Mouse (Mus musculus): Measurements from ENCODE around the gene Galntl6. TPM values are rescaled to one million over a fixed set of nuclear protein-coding genes. Genes with fewer than 3 reads are reported as not detected.

The Galntl6 gene
- polyA plus RNA-seq, 1 experiment from 2014 or later = 0.03 TPM

DNA sequence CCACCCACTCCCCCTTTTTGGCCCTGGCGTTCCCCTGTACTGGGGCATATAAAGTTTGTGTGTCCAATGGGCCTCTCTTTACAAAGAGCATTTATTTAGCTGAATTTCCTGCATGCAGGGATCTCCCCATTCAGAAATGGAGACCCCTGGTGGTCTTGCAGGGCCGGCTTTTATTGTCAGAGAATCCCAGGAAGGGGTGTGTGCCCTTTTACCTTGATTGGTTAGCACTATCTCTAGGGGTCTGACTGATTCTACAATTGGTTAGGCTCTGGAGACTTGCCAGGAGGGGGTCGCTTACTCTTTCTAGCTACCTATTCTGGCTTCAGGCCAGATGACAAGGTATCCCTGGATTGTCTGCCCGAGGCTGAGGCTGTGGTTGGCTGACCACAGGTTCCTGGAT, 1119.0 kb downstream of the Galntl6 start:
- H3K27me3 ChIP-seq = no peaks in the 10 kb centered on the region
- no peak for ATAC-seq (ENCODE audit: low read depth)
- no peak overlapping the region for H3K4me2 ChIP-seq
- WGBS (ENCODE audit: insufficient replicate concordance) = 44% methylated on average over 4 of the region's 4 CpGs
- no peak for DNase-seq
- H3K9ac ChIP-seq = no peak overlapping the region
- H3K27ac ChIP-seq = no peak overlapping the region
- no peaks in the 10 kb centered on the region for H3K4me1 ChIP-seq (replicated peaks)
- no peaks in the 10 kb centered on the region for H3K9me3 ChIP-seq (replicated peaks)
- no peak overlapping the region for H3K4me3 ChIP-seq (replicated peaks)
- no peaks in the 10 kb centered on the region for H3K36me3 ChIP-seq

GRCm38 (mm10) chr8:57792246-57792645, 1120.2 kb downstream of the Galntl6 start:
- ATAC-seq (ENCODE audit: low read depth) (no peak), DNase-seq (no peak)
- H3K9ac ChIP-seq = no peak overlapping the region
- H3K4me1 ChIP-seq (replicated peaks) = no peaks in the 10 kb centered on the region
- no peak overlapping the region for H3K4me3 ChIP-seq (replicated peaks)
- H3K27me3 ChIP-seq = no peaks in the 10 kb centered on the region
- H3K27ac ChIP-seq = no peak overlapping the region
- WGBS (ENCODE audit: insufficient replicate concordance) = 73% methylated on average over 7 of the region's 7 CpGs
- H3K36me3 ChIP-seq = no peaks in the 10 kb centered on the region
- no peak overlapping the region for H3K4me2 ChIP-seq
- no peaks in the 10 kb centered on the region for H3K9me3 ChIP-seq (replicated peaks)

DNA sequence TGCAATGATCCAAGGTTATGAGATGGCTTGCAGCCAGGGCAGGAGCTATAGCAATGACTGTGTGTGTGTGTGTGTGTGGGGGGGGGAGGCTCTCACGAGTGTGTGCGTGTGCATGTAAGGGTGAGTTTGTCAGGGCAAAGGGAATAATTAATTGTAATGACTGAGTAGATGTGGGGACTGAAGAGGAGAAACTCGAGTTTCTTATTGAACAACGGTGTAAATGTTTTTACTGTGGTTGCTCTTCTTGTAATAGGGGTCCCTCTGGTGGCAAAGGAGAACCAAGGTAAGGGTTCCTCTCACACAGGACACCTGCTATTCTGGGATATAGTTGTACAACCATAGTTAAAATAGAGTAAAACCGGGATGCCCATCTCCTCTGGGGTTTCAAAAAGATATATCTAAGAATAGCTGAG, 1121.1 kb downstream of the Galntl6 start:
- H3K9me3 ChIP-seq (replicated peaks) = no peaks in the 10 kb centered on the region
- H3K27me3 ChIP-seq = no peaks in the 10 kb centered on the region
- H3K27ac ChIP-seq = no peak overlapping the region
- DNase-seq (no peak), ATAC-seq (ENCODE audit: low read depth) (no peak)
- no peaks in the 10 kb centered on the region for H3K36me3 ChIP-seq
- no peak overlapping the region for H3K4me3 ChIP-seq (replicated peaks)
- 24% methylated on average over 5 of the region's 5 CpGs for WGBS (ENCODE audit: insufficient replicate concordance)
- no peak overlapping the region for H3K9ac ChIP-seq
- H3K4me2 ChIP-seq = no peak overlapping the region
- H3K4me1 ChIP-seq (replicated peaks) = no peaks in the 10 kb centered on the region

- 60% methylated on average over 7 of the region's 7 CpGs for WGBS (ENCODE audit: insufficient replicate concordance)
Measured at GRCm38 (mm10) chr8:57779551-57779950, 1132.9 kb downstream of the Galntl6 start.

DNA sequence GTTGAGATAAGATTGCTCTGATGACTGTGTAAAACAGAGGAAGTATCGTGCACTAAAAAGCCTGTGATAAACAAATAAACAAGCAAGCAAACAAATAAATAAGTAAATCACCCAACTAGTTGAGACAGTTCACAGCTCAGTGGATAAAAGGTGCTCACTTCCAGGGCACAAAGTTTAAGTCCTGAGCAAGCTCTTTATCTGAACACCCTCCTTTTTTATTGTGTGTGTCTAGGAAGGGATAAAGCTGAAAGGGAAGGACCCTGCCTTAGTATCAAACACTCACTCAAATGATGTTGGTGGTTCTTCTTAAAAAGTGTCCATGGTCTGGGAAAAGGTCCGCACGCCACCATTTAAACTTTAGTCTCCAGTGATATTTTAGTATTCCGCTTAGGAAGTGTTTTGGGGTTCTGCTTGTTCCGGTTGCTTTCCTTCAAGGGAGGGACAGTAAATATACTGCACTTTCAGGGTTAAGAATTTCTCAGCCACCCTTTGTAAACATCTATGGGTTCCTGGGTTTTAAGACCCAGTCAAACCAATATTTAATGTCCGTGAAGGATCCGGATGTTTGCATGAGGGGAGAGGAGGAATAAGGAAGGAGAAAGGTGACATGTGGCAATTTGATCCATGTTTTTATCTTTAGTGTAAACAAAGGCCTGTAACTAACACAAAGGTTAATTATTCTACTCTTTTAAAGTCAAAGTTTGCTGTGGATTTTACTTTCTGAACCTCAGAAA, 1134.3 kb downstream of the Galntl6 start:
- no peak overlapping the region for H3K4me2 ChIP-seq
- H3K4me1 ChIP-seq (replicated peaks) = no peaks in the 10 kb centered on the region
- H3K27ac ChIP-seq = no peak overlapping the region
- DNase-seq (no peak), ATAC-seq (ENCODE audit: low read depth) (no peak)
- H3K27me3 ChIP-seq = no peaks in the 10 kb centered on the region
- no peaks in the 10 kb centered on the region for H3K9me3 ChIP-seq (replicated peaks)
- 62% methylated on average over 7 of the region's 7 CpGs for WGBS (ENCODE audit: insufficient replicate concordance)
- no peaks in the 10 kb centered on the region for H3K36me3 ChIP-seq
- no peak overlapping the region for H3K9ac ChIP-seq
- H3K4me3 ChIP-seq (replicated peaks) = no peak overlapping the region

More at GRCm38 (mm10) chr8:57779551-57779950, 1132.9 kb downstream of the Galntl6 start:
- Histone ChIP-seq H3K9me3 (replicated peaks) (no peaks in the 10 kb centered on the region), H3K36me3 (no peaks in the 10 kb centered on the region), H3K27me3 (no peaks in the 10 kb centered on the region), H3K4me1 (replicated peaks) (no peaks in the 10 kb centered on the region), H3K4me3 (replicated peaks) (no peak overlapping the region), H3K4me2 (no peak overlapping the region), H3K9ac (no peak overlapping the region), H3K27ac (no peak overlapping the region)
- DNase-seq = no peak
- no peak for ATAC-seq (ENCODE audit: low read depth)

DNA sequence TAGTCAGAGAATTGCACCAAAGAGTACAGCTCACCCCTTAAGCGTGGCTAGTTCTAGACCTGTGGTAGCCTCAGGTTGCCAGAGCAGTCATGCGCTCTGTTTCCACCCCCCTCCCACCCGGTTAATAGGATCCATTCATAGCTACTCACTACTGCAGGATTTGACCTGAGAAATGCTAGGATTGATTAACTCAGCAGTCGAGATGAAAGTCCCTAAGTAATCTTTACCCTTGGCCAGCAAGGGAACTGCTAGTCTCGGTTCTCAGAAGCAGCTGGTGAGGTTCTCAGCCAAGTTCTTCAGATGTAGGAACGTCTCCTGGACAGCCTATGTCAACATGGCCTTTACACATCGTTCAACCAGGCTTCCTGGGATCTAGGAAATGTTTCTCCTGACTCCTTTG, 1135.7 kb downstream of the Galntl6 start:
- no peak overlapping the region for H3K9ac ChIP-seq
- H3K36me3 ChIP-seq = no peaks in the 10 kb centered on the region
- H3K27me3 ChIP-seq = no peaks in the 10 kb centered on the region
- no peak overlapping the region for H3K4me3 ChIP-seq (replicated peaks)
- no peak overlapping the region for H3K4me2 ChIP-seq
- no peaks in the 10 kb centered on the region for H3K4me1 ChIP-seq (replicated peaks)
- no peak overlapping the region for H3K27ac ChIP-seq
- DNase-seq = no peak
- 52% methylated on average over 7 of the region's 7 CpGs for WGBS (ENCODE audit: insufficient replicate concordance)
- ATAC-seq (ENCODE audit: low read depth) = no peak
- H3K9me3 ChIP-seq (replicated peaks) = no peaks in the 10 kb centered on the region

DNA sequence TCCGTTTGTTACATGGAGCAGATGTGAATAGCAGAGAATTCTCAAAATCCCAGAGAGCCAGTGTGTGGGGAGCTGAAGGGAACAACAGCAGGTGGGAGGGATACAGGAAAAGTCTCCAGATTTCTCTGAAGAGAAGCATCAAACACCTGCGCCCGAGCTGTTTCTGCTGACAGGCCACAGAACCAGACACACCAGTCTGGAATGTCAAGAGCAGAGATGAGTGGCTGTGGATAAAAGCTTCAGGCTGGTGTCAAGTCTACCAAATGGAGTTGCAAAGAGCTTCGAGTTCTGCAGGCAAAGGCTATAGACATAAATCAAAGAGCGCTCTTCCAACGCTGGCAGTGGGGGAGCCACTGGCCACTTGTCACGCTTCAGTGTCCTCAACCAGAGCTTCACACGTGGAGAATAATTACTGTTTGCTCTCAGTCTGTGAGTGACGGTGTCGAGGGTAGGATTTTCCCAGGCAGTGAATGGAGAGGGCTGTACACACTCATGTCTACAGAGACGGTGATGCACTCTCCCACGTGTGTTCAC, 1139.6 kb downstream of the Galntl6 start:
- H3K9me3 ChIP-seq (replicated peaks) = no peaks in the 10 kb centered on the region
- H3K4me1 ChIP-seq (replicated peaks) = no peaks in the 10 kb centered on the region
- no peak overlapping the region for H3K4me2 ChIP-seq
- WGBS (ENCODE audit: insufficient replicate concordance) = 51% methylated on average over 12 of the region's 12 CpGs
- H3K36me3 ChIP-seq = no peaks in the 10 kb centered on the region
- DNase-seq (no peak), ATAC-seq (ENCODE audit: low read depth) (no peak)
- no peak overlapping the region for H3K9ac ChIP-seq
- H3K4me3 ChIP-seq (replicated peaks) = no peak overlapping the region
- no peaks in the 10 kb centered on the region for H3K27me3 ChIP-seq
- no peak overlapping the region for H3K27ac ChIP-seq

DNA sequence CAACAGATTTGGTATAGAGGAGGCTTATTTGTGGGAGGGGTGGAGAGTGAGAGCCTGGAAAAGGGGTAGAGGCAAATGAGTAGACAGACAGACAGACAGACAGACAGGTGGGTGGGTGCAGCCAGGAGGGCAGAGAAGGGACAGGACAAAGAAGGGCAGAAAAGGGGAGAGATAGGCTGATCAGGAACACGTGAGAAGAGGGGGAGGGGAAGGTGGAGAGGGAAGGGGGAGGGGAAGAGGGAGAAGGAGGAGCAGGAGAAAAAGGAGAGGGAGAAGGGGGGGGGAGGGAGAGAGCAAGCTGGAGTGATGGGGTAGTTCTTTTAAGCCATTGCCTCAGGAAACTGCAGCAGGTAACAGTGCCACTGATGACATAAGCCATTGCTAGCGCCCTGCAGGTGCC, 1144.9 kb downstream of the Galntl6 start:
- H3K4me1 ChIP-seq (replicated peaks) = no peaks in the 10 kb centered on the region
- WGBS (ENCODE audit: insufficient replicate concordance) = 20% methylated on average over 2 of the region's 2 CpGs
- H3K9me3 ChIP-seq (replicated peaks) = no peaks in the 10 kb centered on the region
- H3K27ac ChIP-seq = no peak overlapping the region
- no peaks in the 10 kb centered on the region for H3K27me3 ChIP-seq
- H3K9ac ChIP-seq = no peak overlapping the region
- DNase-seq (no peak), ATAC-seq (ENCODE audit: low read depth) (no peak)
- H3K4me3 ChIP-seq (replicated peaks) = no peak overlapping the region
- no peaks in the 10 kb centered on the region for H3K36me3 ChIP-seq
- no peak overlapping the region for H3K4me2 ChIP-seq

DNA sequence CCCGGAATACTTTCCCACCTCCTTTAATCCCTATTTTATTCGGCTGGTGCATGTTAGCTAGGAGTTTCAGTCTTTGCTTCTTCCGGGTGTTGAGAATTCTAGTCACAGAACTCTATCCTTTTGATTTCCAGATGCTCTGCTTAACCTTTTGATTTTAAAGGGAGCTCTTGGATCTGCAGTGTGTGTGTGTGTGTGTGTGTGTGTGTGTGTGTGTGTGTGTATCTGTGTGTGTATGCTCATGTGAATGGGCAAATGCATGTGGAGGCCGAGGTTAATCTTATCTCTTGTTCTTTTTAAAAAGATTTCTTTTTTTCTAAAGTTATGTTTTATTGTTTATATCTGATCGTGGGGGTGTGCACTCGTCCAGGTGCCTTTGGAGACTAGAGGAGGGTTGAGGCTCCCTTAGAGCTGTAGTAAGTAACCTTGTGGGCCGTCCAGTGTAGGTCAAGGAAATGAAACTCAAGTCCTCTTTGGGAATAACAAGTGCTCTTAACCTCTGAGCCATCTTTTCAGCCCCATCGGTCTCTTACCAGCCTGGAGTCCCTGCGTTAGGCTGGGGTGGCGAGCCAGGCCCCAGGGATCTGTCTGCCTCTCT, 1145.9 kb downstream of the Galntl6 start:
- no peak overlapping the region for H3K4me3 ChIP-seq (replicated peaks)
- H3K4me1 ChIP-seq (replicated peaks) = no peaks in the 10 kb centered on the region
- H3K27ac ChIP-seq = no peak overlapping the region
- H3K9ac ChIP-seq = no peak overlapping the region
- no peak overlapping the region for H3K4me2 ChIP-seq
- no peak for DNase-seq
- no peak for ATAC-seq (ENCODE audit: low read depth)
- no peaks in the 10 kb centered on the region for H3K36me3 ChIP-seq
- H3K27me3 ChIP-seq = no peaks in the 10 kb centered on the region
- H3K9me3 ChIP-seq (replicated peaks) = no peaks in the 10 kb centered on the region
- 49% methylated on average over 10 of the region's 10 CpGs for whole genome bisulfite sequencing (ENCODE audit: insufficient replicate concordance)

GRCm38 (mm10) chr8:57765726-57766351, 1146.6 kb downstream of the Galntl6 start:
- DNase-seq = no peak
- no peaks in the 10 kb centered on the region for H3K9me3 ChIP-seq (replicated peaks)
- no peaks in the 10 kb centered on the region for H3K27me3 ChIP-seq
- no peak overlapping the region for H3K9ac ChIP-seq
- 14% methylated on average over 13 of the region's 13 CpGs for WGBS (ENCODE audit: insufficient replicate concordance)
- no peak overlapping the region for H3K4me3 ChIP-seq (replicated peaks)
- no peak for ATAC-seq (ENCODE audit: low read depth)
- H3K36me3 ChIP-seq = no peaks in the 10 kb centered on the region
- no peak overlapping the region for H3K4me2 ChIP-seq
- H3K4me1 ChIP-seq (replicated peaks) = no peaks in the 10 kb centered on the region
- no peak overlapping the region for H3K27ac ChIP-seq

DNA sequence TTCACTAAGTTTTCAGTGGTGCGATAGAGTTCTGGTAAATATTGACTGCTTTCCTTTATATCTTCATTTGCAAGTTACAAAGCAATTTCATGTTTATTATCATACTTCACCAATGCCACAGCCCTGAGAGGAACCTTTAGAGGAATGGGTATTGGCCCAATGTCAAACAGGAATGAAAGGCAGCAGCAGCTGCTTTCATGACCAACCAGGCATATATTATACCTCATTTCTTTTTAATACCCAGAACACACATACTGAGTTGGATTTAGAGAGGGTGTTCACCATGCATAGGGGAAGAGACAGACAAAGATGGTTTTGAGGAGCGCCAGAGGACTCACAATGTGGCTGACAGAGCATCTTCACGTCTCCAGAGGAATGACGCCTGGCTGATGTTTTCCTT, 1147.2 kb downstream of the Galntl6 start:
- 81% methylated on average over 4 of the region's 4 CpGs for WGBS (ENCODE audit: insufficient replicate concordance)
- H3K9me3 ChIP-seq (replicated peaks) = no peaks in the 10 kb centered on the region
- ATAC-seq (ENCODE audit: low read depth) = no peak

More for the DNA sequence above, 1147.2 kb downstream of the Galntl6 start:
- no peaks in the 10 kb centered on the region for H3K27me3 ChIP-seq
- H3K4me1 ChIP-seq (replicated peaks) = no peaks in the 10 kb centered on the region
- H3K36me3 ChIP-seq = no peaks in the 10 kb centered on the region
- H3K4me2 ChIP-seq = no peak overlapping the region
- H3K9ac ChIP-seq = no peak overlapping the region
- no peak overlapping the region for H3K4me3 ChIP-seq (replicated peaks)
- no peak overlapping the region for H3K27ac ChIP-seq
- no peak for DNase-seq
